Mouse (Mus musculus) mouse embryonic stem cell (cell line): Measurements from ENCODE around the gene Slc16a6.

ENCODE experiments used
- in situ Hi-C, 2 experiments: fragments of 300-500 bp; cut with MboI; formaldehyde crosslinking; loops; 1 replicate in 1 of 2; 3 replicates in 1 of 2; pipeline ENCODE4 v1.14.3; 2019 to 2020; ENCODE audit warnings: low sequenced_read_pairs in 2 of 2, low pct_unique_long_range_greater_than_20kb in 1 of 2, mixed read lengths in 1 of 2; ENCODE audit not compliant: unreplicated experiment in 1 of 2

The Slc16a6 gene

GRCm38 (mm10) chr11:109465068-109465467 lies 8.3 kb downstream of the Slc16a6 start:
- in situ Hi-C loops, result no loop called here

GRCm38 (mm10) chr11:109460586-109460985 lies 12.8 kb downstream of the Slc16a6 start:
- in situ Hi-C loops, result no loop called here

- in situ Hi-C loops, result no loop called here
Measured at GRCm38 (mm10) chr11:109458165-109458564, 15.2 kb downstream of the Slc16a6 start.

GRCm38 (mm10) chr11:109456261-109456660 lies 17.1 kb downstream of the Slc16a6 start:
- in situ Hi-C loops, result no loop called here

GRCm38 (mm10) chr11:109451169-109451568 lies 22.2 kb downstream of the Slc16a6 start:
- in situ Hi-C loops, result no loop called here

- in situ Hi-C loops, result loop anchor here (5.0 to 10.0 kb wide), 5 partner anchors 137 to 419 kb away; no protein-coding TSS in a partner anchor
Measured at GRCm38 (mm10) chr11:109445438-109446035, 27.9 kb downstream of the Slc16a6 start.

GRCm38 (mm10) chr11:109444600-109444999 lies 28.8 kb downstream of the Slc16a6 start:
- in situ Hi-C loops, result loop anchor here (10.0 kb wide), 4 partner anchors 140 to 420 kb away; no protein-coding TSS in a partner anchor

- in situ Hi-C loops, result loop anchor here (10.0 kb wide), 4 partner anchors 141 to 421 kb away; no protein-coding TSS in a partner anchor
Measured at GRCm38 (mm10) chr11:109443468-109444263, 29.7 kb downstream of the Slc16a6 start.

- in situ Hi-C loops, result loop anchor here (10.0 kb wide), 4 partner anchors 143 to 423 kb away; no protein-coding TSS in a partner anchor
Measured at GRCm38 (mm10) chr11:109442166-109442730, 31.1 kb downstream of the Slc16a6 start.

GRCm38 (mm10) chr11:109441119-109441518 lies 32.3 kb downstream of the Slc16a6 start:
- in situ Hi-C loops, result loop anchor here (10.0 kb wide), 4 partner anchors 144 to 424 kb away; no protein-coding TSS in a partner anchor

GRCm38 (mm10) chr11:109440641-109441040 lies 32.8 kb downstream of the Slc16a6 start:
- in situ Hi-C loops, result loop anchor here (10.0 kb wide), 4 partner anchors 144 to 424 kb away; no protein-coding TSS in a partner anchor

- in situ Hi-C loops, result loop anchor here (10.0 kb wide), 4 partner anchors 145 to 425 kb away; no protein-coding TSS in a partner anchor
Measured at GRCm38 (mm10) chr11:109439829-109440340, 33.5 kb downstream of the Slc16a6 start.

- in situ Hi-C loops, result no loop called here
Measured at GRCm38 (mm10) chr11:109439209-109439608, 34.2 kb downstream of the Slc16a6 start.

- in situ Hi-C loops, result no loop called here
Measured at GRCm38 (mm10) chr11:109436889-109437288, 36.5 kb downstream of the Slc16a6 start.

GRCm38 (mm10) chr11:109434233-109434798 lies 39.1 kb downstream of the Slc16a6 start:
- in situ Hi-C loops, result no loop called here

GRCm38 (mm10) chr11:109427353-109427752 lies 46.0 kb downstream of the Slc16a6 start:
- in situ Hi-C loops, result no loop called here

GRCm38 (mm10) chr11:109426272-109426586 lies 47.2 kb downstream of the Slc16a6 start:
- in situ Hi-C loops, result no loop called here

- in situ Hi-C loops, result no loop called here
Measured at GRCm38 (mm10) chr11:109425392-109426271, 47.8 kb downstream of the Slc16a6 start, which contains the start of gene Amz2. TSS of gene Amz2 (plus strand) at chr11:109425946.
